Mouse (Mus musculus) embryo, embryonic 9.5 days (tissue): ENCODE data around the gene Rorb.

Experiments
- DNase-seq: peaks from one replicate; pipeline ENCODE4 v3.0.0-alpha.2; 2017; ENCODE audit errors: extremely low spot score

Rorb gene

GRCm38 (mm10) chr19:18888491-18889116 is 222.4 kb downstream of the Rorb start:
- no peak for DNase-seq

DNA sequence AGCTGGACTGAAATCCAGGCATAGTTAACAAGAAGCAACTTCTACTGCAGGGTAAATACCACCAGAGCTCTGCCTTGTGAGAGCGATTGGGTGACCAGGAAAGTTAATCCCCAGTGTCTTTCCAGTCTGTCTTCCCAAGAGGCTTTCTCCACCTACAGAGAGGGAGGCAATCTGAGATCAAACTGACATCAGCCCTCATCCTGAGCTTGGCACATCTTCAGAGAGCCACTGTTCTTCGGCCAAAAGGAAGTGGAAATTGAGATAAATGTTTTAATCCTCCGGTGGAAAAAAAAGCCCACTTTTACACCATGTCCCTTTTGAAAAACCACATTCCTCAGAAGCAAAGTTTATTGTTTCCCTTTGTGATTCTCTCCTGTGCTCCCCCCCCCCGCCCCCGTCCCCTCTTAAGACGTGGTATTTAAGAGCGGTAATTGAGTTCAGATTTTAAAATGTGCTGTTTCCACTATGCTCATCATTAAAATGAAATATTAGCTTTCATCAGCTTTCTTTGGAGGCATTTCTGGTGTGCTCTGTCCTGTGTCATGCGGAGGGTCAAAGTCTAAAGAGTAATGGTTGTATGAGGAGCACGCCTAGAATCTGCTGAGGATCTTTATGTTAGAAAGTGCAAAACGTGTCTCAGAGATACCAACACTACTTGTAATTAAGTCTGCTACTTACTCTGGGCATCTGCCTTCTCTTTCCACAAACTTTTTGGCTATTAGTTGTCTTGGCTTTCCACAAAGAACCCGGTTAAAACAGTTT is 223.2 kb downstream of the Rorb start:
- no peak for DNase-seq

DNA sequence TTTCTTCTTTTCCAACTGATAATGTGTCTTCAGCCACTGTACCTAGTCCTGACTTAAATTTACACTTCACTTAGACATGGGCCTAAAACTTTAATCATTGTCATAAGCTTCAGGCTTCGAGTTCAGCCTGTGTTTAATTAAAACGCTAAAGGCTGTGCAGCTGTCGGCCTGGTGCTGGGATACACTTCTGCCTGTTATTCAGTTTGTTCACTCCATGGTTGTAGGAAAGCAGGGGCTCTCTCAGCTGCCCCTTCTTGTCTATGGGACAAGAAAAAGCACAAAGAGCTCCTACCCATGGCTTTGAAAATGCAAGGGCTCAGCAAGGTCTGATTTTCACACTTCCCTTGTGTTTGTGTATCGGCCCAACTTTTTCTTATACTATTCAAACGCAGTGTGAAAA is 229.8 kb downstream of the Rorb start:
- DNase-seq, result no peak
